Mouse (Mus musculus) macrophage (primary cell): ENCODE measurements around the gene Rhox2h. TPM values are rescaled to one million over a fixed set of nuclear protein-coding genes. Genes with fewer than 3 reads are reported as not detected.
"Not testable (repeated sequence)": the region's sequence is repeated elsewhere in the genome, so short reads cannot be mapped to it uniquely, and the experiment has no call there.

Source experiments
- H3K27ac ChIP-seq: fragments of 350-480 bp; formaldehyde crosslinking; 2 replicates; pipeline ENCODE4 v1.9.0; 2021
- H3K36me3 ChIP-seq: fragments of 350-480 bp; formaldehyde crosslinking; 2 replicates; pipeline ENCODE4 v1.9.0; 2021; ENCODE audit errors: inconsistent target
- H3K4me3 ChIP-seq: fragments of 350-480 bp; formaldehyde crosslinking; 2 replicates; pipeline ENCODE4 v1.9.0; 2021; ENCODE audit errors: inconsistent target
- H3K79me2 ChIP-seq: fragments of 350-480 bp; formaldehyde crosslinking; 2 replicates; pipeline ENCODE4 v1.9.0; 2021; ENCODE audit errors: inconsistent target
- WGBS: methylation state at CpG from one replicate; pipeline ENCODE4 v1.1.7; 2026; ENCODE audit warnings: inconsistent platforms; ENCODE audit not compliant: missing documents; 5-methylcytosine and 5-hydroxymethylcytosine counted together
- polyA plus RNA-seq: library from polyadenylated mRNA; stranded (reverse); fragments of 250-400 nt; gene quantifications from 3 replicates; pipeline ENCODE4 v1.2.4, GENCODE M21; 2018; ENCODE audit warnings: inconsistent platforms
- total RNA-seq, 78 experiments: library from RNA; depleted of rRNA; stranded (reverse); fragments of 250-400 nt; gene quantifications; 1 replicate in 9 of 78; 2 replicates in 24 of 78; 3 replicates in 43 of 78; 4 replicates in 2 of 78; pipeline ENCODE4 v1.2.4; 2018; ENCODE audit warnings: inconsistent platforms in 56 of 78

The Rhox2h gene
- not detected for total RNA-seq (2018; cell fraction: chromatin; rRNA removed)
- not detected for total RNA-seq (2018; cell fraction: cytosol; rRNA removed)
- total RNA-seq (2018; cell fraction: nucleus; rRNA removed), result not detected
- not detected in 3 replicates for polyA plus RNA-seq

- H3K27ac ChIP-seq, H3K36me3 ChIP-seq, H3K4me3 ChIP-seq, H3K79me2 ChIP-seq: not testable (repeated sequence)
- WGBS, result 88% methylated on average over 3 of the region's 8 CpGs
These were observed at the start of gene Rhox2h for GRCm38 (mm10) chrX:37673177-37673576. Gene Rhox2h, minus strand, starts transcription at chrX:37673277.

DNA sequence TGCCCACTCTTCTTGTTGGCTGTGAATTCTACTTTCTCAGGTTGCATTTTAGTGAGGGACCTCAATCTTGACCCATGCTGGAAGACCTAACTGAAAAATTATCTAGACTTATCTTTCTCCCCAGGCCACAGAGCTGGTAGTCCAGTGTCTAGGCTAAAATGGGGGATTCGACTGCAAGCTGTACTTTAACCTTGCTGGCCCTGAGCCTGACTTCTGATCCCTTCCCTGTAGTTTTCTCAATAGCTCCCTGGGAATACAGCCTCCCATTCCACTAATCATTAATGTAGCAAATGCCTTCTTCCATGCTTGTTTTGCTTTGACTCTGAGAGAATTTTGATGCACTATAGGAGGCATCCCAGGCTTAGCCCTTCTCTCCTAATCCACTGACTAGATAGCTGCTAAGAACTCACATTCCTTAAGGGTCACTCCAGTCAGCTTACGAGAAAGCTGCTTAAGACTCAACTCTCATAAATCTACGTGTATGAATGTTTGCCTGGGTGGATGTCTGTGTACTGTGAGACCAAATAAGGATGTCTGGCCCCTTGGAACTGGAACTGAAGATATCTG is 28.8 kb upstream of the Rhox2h start:
- Histone ChIP-seq H3K4me3 (no peak overlapping the region), H3K79me2 (no peaks in the 10 kb centered on the region), H3K27ac (no peak overlapping the region), H3K36me3 (no peaks in the 10 kb centered on the region)
- 95% methylated on average over 3 of the region's 3 CpGs for WGBS

DNA sequence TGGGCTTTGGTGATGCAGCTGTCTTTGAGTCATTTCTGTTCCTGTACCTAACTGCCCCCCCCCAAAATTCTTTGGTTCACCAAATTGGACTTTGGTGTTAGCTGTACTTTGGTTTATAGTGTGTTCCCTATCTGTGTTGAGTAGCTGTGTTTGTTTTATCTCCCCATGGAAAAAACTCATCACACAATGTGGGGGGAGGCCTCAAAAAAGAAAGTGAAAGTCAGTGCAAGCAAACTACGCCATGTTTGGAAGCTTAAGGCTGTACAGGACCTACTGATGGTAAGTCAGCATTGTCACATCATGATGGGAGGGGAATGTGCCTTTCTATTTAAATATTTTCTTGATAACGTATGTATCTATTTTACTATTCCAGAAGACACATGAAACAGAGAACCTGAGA is 19.2 kb upstream of the Rhox2h start:
- H3K36me3 ChIP-seq, result no peaks in the 10 kb centered on the region
- H3K4me3 ChIP-seq, result no peak overlapping the region
- no peaks in the 10 kb centered on the region for H3K79me2 ChIP-seq
- WGBS, result 78% methylated on average over 1 of the region's 2 CpGs
- no peak overlapping the region for H3K27ac ChIP-seq

- Histone ChIP-seq H3K79me2 (no peaks in the 10 kb centered on the region), H3K4me3 (no peak overlapping the region), H3K36me3 (no peaks in the 10 kb centered on the region), H3K27ac (no peak overlapping the region)
- 83% methylated on average over 17 of the region's 24 CpGs for WGBS
These were observed 10.1 kb upstream of the Rhox2h start for GRCm38 (mm10) chrX:37683031-37683715.

DNA sequence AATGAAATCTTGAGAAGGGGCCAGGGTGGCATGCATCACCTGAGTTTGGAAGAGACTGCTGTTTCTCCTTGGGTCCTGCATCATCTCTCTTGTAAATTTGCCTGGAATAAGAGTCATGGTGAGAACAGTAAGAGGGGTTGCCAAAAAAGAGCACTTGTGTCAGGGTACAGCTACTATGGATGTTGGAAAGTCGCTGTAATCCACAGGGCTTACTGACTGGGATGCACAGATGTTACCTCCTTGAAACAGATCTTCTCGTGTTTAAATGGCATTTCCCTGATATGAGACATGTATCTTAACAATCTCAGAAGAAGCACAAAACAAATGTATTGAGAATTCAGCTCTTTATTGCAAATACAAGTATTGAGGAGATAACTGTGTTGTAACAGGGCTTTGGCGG is 4.4 kb downstream of the Rhox2h start, which contains the start of gene Rhox3h:
Rhox3h (minus strand) TSS at position 101 of the 400 bp plus-strand sequence.
- H3K36me3 ChIP-seq, H3K4me3 ChIP-seq, H3K27ac ChIP-seq, H3K79me2 ChIP-seq: not testable (repeated sequence)
- WGBS, result no CpG with 5 or more reads among the region's 3 CpGs

DNA sequence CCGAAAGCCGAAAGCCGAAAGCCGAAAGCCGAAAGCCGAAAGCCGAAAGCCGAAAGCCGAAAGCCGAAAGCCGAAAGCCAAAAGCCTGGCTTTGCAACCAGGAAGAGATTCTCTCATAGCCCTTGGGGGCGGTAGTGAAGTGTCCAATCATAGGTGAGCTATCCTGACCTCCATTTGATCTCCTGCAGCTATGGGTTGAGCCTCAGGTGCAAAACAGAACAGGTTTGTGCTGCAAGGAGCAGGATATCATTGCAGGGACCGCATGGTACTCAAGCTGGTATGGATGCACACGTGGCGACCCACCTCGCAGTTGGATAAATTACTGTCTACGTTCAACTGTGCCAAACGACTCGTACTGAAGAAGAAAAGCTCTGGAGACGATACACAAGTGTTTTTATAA is 21.9 kb downstream of the Rhox2h start, which contains the start of gene Rhox4g:
Rhox4g (minus strand) TSS at position 101 of the 400 bp plus-strand sequence.
- H3K27ac ChIP-seq, H3K4me3 ChIP-seq, H3K79me2 ChIP-seq, H3K36me3 ChIP-seq: not testable (repeated sequence)
- WGBS, result 100% methylated on average over 2 of the region's 20 CpGs

GRCm38 (mm10) chrX:37643370-37643769 is 29.7 kb downstream of the Rhox2h start, which contains the start of gene Rhox2g:
Gene Rhox2g, minus strand, starts transcription at chrX:37643470.
- WGBS, result 86% methylated on average over 4 of the region's 6 CpGs

DNA sequence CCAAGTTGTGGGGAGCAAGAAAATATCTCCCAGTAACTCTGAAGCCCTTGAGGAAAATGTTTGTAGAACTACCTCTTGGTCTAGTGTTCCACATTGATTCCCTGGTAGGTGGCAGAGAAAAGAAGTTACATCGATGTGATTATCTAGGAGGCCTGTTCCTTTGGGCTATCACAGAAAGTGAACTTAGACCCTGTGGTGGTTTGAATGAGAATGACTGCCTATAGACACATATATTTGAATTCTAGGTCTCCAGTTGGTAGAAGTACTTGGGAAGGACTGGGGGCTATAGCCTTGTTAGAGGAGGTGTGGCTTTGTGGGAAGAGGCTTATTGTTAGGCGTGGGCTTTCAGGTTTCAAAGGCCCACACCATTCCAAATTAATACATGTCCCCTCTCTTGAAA is 44.6 kb downstream of the Rhox2h start, which contains the start of gene Rhox3g:
Rhox3g (minus strand) TSS at position 101 of the 400 bp plus-strand sequence.
- WGBS, result 96% methylated on average over 2 of the region's 2 CpGs
- not testable (repeated sequence) for H3K4me3 ChIP-seq, H3K36me3 ChIP-seq, H3K79me2 ChIP-seq, H3K27ac ChIP-seq

More at GRCm38 (mm10) chrX:37643370-37643769, 29.7 kb downstream of the Rhox2h start, which contains the start of gene Rhox2g:
- H3K79me2 ChIP-seq, H3K36me3 ChIP-seq, H3K4me3 ChIP-seq, H3K27ac ChIP-seq: not testable (repeated sequence)

Other genes starting within 250 kb of the Rhox2h start
- not detected in 3 replicates for gene Rhox4b, start 240.8 kb downstream of the Rhox2h start, polyA plus RNA-seq
- not detected in 3 replicates for gene Rhox2c, start 219.6 kb downstream of the Rhox2h start, polyA plus RNA-seq
- not detected in 3 replicates for gene Rhox3c, start 214.7 kb downstream of the Rhox2h start, polyA plus RNA-seq
- not detected in 3 replicates for gene Rhox4c, start 192.9 kb downstream of the Rhox2h start, polyA plus RNA-seq
- gene Rhox2d, start 179.8 kb downstream of the Rhox2h start, polyA plus RNA-seq, result not detected in 3 replicates
- gene Rhox4d, start 158.9 kb downstream of the Rhox2h start, polyA plus RNA-seq, result not detected in 3 replicates
- not detected in 3 replicates for gene Rhox2e, start 142.8 kb downstream of the Rhox2h start, polyA plus RNA-seq
- gene Rhox3e, start 131.3 kb downstream of the Rhox2h start, polyA plus RNA-seq, result not detected in 3 replicates
- gene Rhox4e, start 115.9 kb downstream of the Rhox2h start, polyA plus RNA-seq, result not detected in 3 replicates
- gene Rhox2f, start 101.9 kb downstream of the Rhox2h start, polyA plus RNA-seq, result not detected in 3 replicates
- not detected in 3 replicates for gene Rhox3f, start 92.3 kb downstream of the Rhox2h start, polyA plus RNA-seq
- not detected in 3 replicates for gene Rhox4f, start 65.6 kb downstream of the Rhox2h start, polyA plus RNA-seq
- gene Rhox3g, start 44.7 kb downstream of the Rhox2h start, polyA plus RNA-seq, result not detected in 3 replicates
- gene Rhox2g, start 29.8 kb downstream of the Rhox2h start, polyA plus RNA-seq, result not detected in 3 replicates
- gene Rhox4g, start 21.9 kb downstream of the Rhox2h start, polyA plus RNA-seq, result not detected in 3 replicates
- not detected in 3 replicates for gene Rhox3h, start 4.5 kb downstream of the Rhox2h start, polyA plus RNA-seq
- not detected in 3 replicates for gene Rhox5, start 131.6 kb upstream of the Rhox2h start, polyA plus RNA-seq
- not detected in 3 replicates for gene Rhox6, start 153.6 kb upstream of the Rhox2h start, polyA plus RNA-seq
- gene Rhox7a, start 158.4 kb upstream of the Rhox2h start, polyA plus RNA-seq, result not detected in 3 replicates
- gene Rhox8, start 205.7 kb upstream of the Rhox2h start, polyA plus RNA-seq, result not detected in 3 replicates
- gene Rhox7b, start 224.0 kb upstream of the Rhox2h start, polyA plus RNA-seq, result not detected in 3 replicates
- gene Rhox9, start 228.5 kb upstream of the Rhox2h start, polyA plus RNA-seq, result not detected in 3 replicates